Comparison of ENCODE assay signal across 2 mouse cellular contexts in genomic region chr11:83728757-83729432, GRCm38 (mm10).
A peak's percentile ranks its signal among the peaks of the same experiment; 100 is the strongest.
TF ChIP-seq lines count a peak whose summit lies in the region.

No protein-coding gene starts in this region.

TF ChIP-seq in MEL, 35 proteins besides CTCF, POLR2A, EP300 and RAD21 (continued from another document):
- no peak for TF ChIP-seq SIN3A (IDR thresholded peaks at IDR 0.05; ENCODE audit: low read length)
- TF ChIP-seq ZNF384 (IDR thresholded peaks at IDR 0.05; ENCODE audit: low read depth, low read length): no peak
- peak; percentile 81 for TF ChIP-seq SMC3 (IDR thresholded peaks at IDR 0.05; ENCODE audit: low read depth, low read length)
- peak; percentile 41 for TF ChIP-seq ZC3H11A (IDR thresholded peaks at IDR 0.05; ENCODE audit: low read depth, low read length)
- no peak for TF ChIP-seq POLR2AphosphoS5 (IDR thresholded peaks at IDR 0.05; ENCODE audit: borderline replicate concordance, low read depth, low read length)
- TF ChIP-seq ETS1 (IDR thresholded peaks at IDR 0.05; ENCODE audit: low read depth, low read length): no peak
- no peak for TF ChIP-seq UBTF (IDR thresholded peaks at IDR 0.05; ENCODE audit: borderline replicate concordance, insufficient read depth, low read depth, low read length)
- no peak for TF ChIP-seq JUND (IDR thresholded peaks at IDR 0.05; ENCODE audit: low read depth, low read length)
- TF ChIP-seq NELFE (IDR thresholded peaks at IDR 0.05; ENCODE audit: low read depth, low read length): no peak

TF ChIP-seq in myocyte, 11 proteins besides CTCF, POLR2A, EP300 and RAD21 (continued from another document):
- TF ChIP-seq MAX (IDR thresholded peaks at IDR 0.05; ENCODE audit: low read depth) (no peak), MYOD1 (IDR thresholded peaks at IDR 0.05; ENCODE audit: control insufficient read depth in 1 of 3, insufficient read length in 2 of 3, low read depth in 2 of 3) (no peak), MYOG (IDR thresholded peaks at IDR 0.05; ENCODE audit: control insufficient read depth in 1 of 3, insufficient read depth in 1 of 3, insufficient read length in 2 of 3, low read depth in 2 of 3) (no peak), USF1 (IDR thresholded peaks at IDR 0.05; ENCODE audit: low read depth) (no peak), E2F4 (IDR thresholded peaks at IDR 0.05; ENCODE audit: insufficient read depth) (no peak), SRF (IDR thresholded peaks at IDR 0.05; ENCODE audit: control insufficient read depth, insufficient read length, low read depth) (no peak), REST (IDR thresholded peaks at IDR 0.05; ENCODE audit: insufficient read depth, insufficient read length) (no peak), TCF12 (IDR thresholded peaks at IDR 0.05; ENCODE audit: insufficient read depth, poor library complexity, severe bottlenecking) (no peak), TCF3 (IDR thresholded peaks at IDR 0.05; ENCODE audit: insufficient read length, low read depth) (no peak)
